Mouse (Mus musculus) ZHBTc4 (cell line): ENCODE results near the gene Szrd1.

ENCODE experiments used
- DNase-seq: peaks from one replicate; pipeline ENCODE4 v3.0.0-alpha.2; 2011; ENCODE audit warnings: low read depth, low spot score

Gene Szrd1

DNA sequence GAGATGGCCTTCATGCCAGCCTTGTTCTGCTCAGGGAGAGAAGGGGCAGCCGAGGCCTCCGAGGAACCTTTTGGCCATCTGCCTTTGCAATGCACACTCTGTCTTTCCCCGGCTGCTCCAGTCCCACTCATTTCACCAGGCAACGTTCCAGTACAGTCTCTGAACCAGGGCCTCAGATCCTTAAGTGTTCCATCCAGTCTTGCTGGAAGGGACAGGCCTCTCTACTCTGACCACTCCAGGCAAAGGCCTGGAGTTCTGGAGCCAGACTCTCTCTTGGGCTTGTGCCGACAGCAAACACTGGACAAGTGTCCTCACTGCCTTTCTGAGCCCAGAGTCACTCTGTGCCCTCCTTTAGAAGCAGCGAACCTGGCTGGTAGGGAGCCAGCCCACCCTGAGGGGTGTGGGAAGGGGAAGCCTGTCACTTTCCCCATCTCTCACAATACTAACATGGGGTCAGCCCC is 25.0 kb downstream of the Szrd1 start:
- no peak for DNase-seq

DNA sequence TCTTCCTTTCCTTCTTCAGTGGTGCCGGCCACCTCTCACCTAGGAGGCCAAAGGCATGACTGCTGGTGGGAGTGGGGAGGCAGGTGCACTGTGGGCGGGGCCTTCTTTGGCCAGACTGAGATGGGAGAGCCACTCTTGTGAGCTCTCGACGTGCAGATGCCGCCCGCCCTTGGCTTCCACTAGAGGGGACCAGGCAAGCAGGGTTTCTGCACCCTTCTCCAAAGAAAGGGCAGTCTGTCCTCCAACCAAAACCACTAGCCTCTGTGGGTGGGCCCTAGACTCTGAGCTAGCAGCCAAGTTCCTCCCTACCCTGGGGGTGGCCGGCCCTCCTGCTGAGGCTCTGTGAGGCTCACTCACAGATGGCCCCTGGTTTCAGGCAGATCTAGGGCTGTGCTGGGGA is 25.7 kb downstream of the Szrd1 start:
- peak; percentile 76 for DNase-seq

DNA sequence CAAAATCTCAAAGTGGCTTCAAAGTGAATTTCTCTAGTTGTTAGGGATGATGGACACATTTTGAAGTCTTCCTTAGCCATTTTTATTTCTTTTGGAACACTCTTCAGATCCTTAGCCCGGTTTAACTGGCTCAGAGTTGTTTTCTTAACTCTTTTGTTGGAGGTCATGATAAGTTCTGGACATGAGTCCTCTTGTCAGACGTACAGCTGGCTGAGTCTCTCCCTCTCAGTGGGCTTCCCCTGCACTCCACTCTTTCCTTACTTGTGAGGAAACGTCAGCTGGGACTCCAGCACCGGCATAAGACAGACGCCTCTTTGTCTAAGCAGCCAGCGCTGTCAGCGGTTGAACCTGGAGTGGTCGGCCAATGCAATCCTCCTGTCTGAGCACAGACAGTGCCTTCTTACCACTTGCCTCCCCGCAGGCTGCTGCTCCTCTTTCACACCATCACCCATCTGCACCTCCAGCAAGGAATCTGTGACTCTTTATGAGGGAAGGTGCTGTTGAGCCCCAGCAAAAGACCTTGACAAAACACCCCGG is 31.3 kb downstream of the Szrd1 start:
- DNase-seq, result no peak

GRCm38 (mm10) chr4:141106526-141107183 is 32.9 kb downstream of the Szrd1 start:
- DNase-seq, result no peak

DNA sequence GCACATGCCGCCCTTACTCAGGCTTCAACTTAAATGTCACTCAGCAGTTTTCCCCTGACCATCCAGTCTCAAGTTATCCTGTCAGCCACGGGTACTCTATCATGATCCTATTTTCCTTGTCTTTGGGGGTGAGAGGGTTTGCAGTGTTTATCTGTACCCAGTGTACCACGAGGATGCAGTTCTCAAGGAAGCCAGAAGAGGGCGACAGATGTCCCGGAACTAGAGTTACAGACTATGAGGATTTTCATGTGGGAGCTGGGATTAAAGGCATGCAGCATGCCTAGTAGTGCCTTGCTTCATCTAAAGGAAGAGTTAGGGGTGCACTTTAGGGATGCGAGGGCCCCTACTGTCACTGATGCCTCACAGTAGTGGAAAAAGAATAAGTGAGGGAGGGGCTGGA is 37.7 kb downstream of the Szrd1 start:
- DNase-seq, result peak; percentile 86

DNA sequence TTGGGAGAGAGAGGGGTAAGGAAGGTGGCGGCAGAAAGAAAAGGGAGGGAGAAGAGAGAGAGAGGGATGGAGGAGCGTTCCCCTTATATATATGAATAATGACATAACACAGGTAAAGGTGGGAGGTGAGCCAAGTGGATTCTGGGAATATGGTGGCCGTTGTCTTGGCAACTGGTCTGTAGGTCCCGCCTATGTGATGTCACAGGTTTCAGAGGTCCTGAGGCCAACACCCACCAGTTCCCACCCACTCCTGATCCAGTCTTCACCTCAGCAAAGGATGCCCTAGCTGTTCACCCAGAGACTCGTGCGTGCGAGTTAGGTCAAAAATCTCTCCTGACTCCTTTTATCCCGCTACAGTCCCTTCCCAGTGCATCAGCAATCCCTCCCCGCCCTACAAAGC is 38.3 kb downstream of the Szrd1 start:
- peak; percentile 54 for DNase-seq

DNA sequence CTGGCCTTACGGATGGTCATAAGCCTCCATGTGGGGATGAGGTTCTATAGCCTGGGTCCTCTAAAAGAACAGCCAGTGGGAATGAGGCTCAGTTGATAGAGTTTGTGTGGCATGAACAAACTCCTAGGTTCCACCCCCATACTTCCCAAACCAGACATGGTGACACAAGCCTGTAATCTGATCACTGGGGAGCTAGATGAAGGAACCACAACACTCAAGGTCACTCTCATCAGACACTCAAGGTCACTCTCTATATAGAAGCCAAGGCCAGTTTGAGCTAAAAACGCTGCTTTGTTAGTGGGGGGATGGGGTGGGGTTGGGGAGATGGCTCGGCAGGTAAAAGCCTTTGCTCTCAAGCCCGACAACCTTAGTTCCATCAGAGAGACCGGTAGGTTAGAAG is 39.6 kb downstream of the Szrd1 start:
- DNase-seq, result no peak

GRCm38 (mm10) chr4:141098935-141099334 is 40.6 kb downstream of the Szrd1 start:
- no peak for DNase-seq

DNA sequence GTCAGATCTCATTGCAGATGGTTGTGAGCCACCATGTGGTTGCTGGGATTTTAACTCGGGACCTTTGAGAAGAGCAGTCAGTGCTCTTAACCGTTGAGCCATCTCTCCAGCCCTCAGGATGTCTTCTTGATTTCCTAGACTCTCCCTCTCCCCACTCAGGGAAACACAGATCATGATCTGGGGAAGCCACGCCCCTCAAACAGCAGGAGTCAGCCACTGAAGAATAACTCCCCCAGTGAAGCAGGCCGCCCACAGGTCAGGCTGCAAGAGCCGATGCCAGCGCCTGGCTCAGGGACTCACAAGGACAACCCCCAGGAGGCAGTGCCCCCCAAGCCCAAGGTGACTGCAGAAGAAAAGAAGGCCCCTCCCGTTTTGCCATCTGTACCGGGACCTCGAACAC is 42.9 kb downstream of the Szrd1 start:
- DNase-seq, result peak; percentile 57

- no peak for DNase-seq
Observed at GRCm38 (mm10) chr4:141095016-141095415, 44.6 kb downstream of the Szrd1 start.

- DNase-seq, result no peak
Observed at GRCm38 (mm10) chr4:141088714-141089113, 50.9 kb downstream of the Szrd1 start.

DNA sequence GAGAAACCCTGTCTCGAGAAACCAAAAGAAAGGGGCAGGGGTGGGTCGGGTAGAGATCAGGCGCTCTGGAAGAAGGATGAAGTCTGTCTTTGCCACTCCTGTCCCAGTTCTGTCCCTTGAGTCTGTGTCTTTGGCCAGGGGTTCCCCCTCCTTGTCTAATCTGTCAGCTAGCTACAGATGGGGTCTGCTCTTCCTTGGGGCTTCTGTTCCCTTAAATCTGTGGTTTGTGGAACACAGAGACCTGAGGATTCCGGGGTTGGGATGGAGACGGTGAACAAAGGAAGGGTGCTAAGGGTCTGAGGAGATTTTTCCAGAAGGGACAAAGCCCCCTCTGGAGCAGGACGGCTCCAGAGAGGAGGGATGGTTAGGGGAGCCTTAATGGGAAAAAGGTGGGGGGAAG is 51.5 kb downstream of the Szrd1 start, which contains the start of gene Spata21:
TSS of gene Spata21 (plus strand) at position 301 of the 400 bp plus-strand sequence.
- DNase-seq, result no peak

DNA sequence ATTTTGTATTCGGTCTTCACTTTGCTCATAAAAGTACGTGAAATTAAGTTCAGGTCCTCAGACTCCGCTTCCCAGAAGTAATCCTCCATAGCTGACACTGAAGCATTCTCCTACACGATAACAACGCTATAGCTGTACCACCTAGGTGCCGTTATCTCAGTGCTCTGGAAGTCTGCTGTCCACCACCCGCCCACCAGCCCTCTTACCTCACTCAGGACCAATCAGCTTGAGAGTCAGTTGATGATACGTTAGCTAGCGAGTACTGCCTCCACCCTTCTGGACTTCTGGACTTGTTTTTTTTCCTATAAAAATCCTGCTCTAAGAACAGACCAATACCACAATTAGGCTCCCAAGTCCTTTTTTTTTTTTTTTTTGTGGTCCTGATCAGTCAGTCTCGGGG is 52.7 kb downstream of the Szrd1 start:
- DNase-seq, result no peak

DNA sequence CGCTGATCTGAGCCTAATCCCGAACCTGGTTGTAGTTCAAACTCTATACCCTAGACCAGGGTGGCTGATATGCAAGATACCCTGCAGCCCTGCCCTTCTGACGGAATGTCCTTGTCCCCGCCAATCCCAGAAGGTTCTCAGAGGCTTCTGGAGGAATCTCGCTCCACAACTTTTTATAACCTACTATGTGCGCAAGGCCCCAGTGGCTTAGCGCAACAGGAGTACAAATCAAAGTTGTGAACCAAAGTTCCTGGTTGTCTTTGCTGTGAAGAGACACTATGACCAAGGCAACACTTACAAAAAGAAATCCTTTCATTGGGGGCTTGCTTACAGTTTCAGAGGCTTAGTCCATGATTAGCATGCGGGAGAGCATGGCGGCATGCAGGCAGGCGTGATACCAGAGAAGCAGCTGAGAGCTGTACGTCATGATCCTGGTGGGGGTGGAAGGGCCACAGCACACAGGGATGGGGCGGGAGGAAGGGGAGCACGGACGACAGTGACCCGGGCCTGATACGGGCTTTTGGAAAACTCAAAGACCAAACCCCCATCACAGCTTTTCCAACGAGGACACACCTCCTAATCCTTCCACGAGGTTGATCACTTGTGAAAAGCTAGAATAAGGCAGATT is 61.0 kb downstream of the Szrd1 start:
- peak; percentile 51 for DNase-seq

DNA sequence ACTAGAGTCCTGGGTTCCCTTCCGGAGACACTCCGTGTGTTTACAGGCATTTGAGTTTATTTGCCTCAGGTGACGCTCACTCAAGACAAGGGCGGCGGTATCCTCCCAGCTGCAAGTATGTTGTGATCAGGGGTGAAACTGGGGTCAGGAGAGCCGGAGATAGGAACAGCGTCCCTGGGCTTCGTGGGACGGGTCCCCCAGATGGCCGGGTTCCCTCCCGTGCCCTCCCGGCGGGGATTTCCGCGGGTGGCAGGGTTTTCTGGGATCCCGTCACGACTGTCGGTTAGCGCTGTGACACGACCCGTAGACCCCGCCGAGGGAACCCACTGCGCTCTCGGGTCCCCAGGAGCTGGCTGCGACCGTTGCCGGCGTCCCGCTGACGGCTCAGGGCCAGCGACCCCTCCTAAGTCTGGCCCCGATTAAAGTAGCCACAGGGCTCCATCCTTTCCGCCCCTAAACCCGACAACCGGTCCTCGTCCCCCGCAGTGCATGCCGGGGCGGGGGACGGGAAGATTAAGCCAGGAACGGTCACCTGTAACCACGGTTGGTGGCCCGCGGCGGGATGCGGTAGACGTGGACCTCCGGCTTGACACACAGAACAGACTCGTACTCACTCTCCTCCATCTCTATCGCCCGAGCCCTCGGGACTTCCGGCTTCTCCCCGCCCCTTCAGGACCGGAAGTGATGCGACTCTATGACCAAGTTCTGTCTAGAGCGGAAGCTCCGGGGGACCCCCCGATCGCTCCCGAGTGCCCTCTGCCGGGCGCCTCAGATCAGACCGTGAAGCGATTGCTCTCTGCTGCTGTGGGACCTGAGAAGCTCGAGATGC is 61.7 kb downstream of the Szrd1 start, which contains the start of gene Necap2:
TSS of gene Necap2 (minus strand) at position 677 of the 829 bp plus-strand sequence.
- peak; percentile 98 for DNase-seq

DNA sequence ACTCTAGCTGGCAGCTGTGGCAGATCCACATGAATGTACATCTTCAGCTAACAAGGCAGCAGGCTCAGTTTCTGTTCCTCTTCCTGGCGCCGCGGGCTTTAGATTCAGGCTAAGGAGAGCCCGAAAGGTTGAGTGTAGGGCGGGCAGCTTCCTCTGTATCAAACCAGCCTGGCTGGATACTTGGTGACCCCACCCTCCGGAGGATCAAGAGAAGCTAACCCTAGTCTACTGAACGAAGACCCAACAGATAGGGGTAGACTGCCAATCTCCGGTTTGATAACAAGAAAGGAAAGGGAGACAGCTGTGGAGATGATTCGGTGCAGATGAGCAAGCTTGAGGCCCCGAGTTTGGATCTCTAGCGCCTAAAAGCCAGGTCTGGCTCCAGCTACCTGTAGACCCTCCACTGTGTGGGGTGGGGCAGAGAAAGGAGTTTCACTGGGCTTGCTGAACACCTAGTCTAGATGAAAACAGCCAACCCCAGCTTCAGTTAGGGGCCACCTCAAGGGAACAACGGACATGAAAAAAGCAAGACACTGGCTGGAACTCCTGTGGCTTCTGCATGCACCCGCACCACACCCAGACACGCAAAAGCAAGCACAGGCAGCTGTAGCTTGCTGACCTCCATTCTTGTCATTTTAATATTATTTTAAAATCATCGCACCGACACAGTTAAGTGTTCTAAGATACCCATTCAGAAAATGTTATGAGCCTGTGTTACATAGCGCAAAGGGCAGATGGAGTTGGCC is 62.6 kb downstream of the Szrd1 start:
- DNase-seq, result no peak

DNA sequence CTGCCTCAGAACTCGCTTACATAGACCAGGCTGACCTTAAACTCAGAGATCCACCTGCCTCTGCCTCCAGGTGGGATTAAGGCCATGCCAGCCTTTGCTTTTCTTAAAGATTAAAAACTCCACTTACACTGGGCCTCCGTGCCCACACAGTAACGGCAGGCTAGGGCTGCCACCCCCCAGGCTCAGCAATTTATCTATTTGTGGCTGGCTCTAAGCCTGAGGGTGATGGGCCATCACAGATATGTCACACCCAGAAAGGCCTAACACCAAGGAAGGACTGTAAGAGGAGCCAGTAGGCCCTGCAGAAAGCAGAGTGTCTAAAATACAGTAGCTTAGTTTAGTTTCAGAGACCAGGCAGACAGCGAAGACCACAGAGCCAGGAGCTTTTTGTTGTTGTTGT is 65.5 kb downstream of the Szrd1 start:
- no peak for DNase-seq

DNA sequence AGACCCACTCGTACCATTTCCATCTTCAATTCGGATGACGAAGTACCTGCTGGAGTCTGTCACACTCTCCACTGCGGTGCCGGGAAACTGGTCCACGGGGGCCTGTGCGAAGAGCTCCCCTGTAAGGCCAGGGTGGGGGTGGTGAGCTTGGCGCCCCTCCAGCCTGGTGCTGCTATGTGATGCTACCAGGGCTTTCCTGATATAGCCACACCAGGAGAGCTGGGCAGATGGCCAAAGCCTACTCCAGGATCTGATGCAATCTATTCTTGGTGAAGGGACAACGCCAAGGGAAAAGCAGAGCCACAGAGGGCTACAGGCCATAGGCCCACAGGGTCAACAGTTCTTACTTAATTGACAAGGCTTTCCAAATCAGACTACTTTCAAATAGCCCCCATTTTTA is 65.9 kb downstream of the Szrd1 start:
- no peak for DNase-seq

GRCm38 (mm10) chr4:141072502-141072901 is 67.1 kb downstream of the Szrd1 start:
- DNase-seq, result no peak

- DNase-seq, result no peak
Observed at GRCm38 (mm10) chr4:141069731-141070130, 69.8 kb downstream of the Szrd1 start.

DNA sequence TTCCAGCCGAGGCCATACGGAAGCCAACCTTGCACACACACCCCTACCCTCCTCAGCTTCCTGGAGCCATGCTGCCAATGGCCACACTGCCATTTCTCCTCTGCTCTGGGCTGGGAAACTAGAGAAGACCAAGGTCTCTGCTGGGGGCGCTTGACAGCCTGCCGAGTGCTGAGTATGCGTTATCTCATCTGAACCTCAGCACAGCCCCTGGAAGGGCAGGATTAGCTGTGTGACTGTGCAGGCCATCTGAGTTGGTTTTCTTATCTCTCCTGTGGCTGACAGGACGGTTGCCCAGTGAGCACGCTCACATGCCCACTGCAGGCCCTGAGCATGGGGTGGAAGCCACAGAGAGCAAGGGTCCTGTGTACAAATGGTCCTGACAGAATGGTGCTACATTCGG is 70.9 kb downstream of the Szrd1 start:
- no peak for DNase-seq
